Mouse (Mus musculus) megakaryocyte, embryonic 14.5 days (primary cell): Measurements from ENCODE around the gene Ankrd34b. TPM values are rescaled to one million over a fixed set of nuclear protein-coding genes. Genes with fewer than 3 reads are reported as not detected.
A peak's percentile ranks its signal among the peaks of the same experiment; 100 is the strongest.

Experiments
- H3K27me3 ChIP-seq: replicated peaks from 2 replicates; pipeline ENCODE3; 2012; ENCODE audit warnings: inconsistent platforms
- H3K36me3 ChIP-seq: replicated peaks from 2 replicates; pipeline ENCODE3; 2012; ENCODE audit warnings: low read length, inconsistent platforms, mixed read lengths
- H3K4me1 ChIP-seq: 2 replicates; pipeline ENCODE4 v1.6.1; 2012; ENCODE audit warnings: inconsistent platforms
- H3K4me3 ChIP-seq: replicated peaks from 2 replicates; pipeline ENCODE3; 2012; ENCODE audit warnings: moderate library complexity, mild to moderate bottlenecking, inconsistent platforms
- H3K9me3 ChIP-seq: 2 replicates; pipeline ENCODE4 v1.6.1; 2012; ENCODE audit warnings: inconsistent platforms
- FLI1 ChIP-seq: IDR thresholded peaks from 2 replicates; pipeline ENCODE4 v1.6.1; 2012; ENCODE audit warnings: low read length, inconsistent platforms, mixed read lengths
- GATA1 ChIP-seq: IDR thresholded peaks from 3 replicates; pipeline ENCODE4 v1.6.1; 2012; ENCODE audit warnings: mixed read lengths, low read length, inconsistent platforms, borderline replicate concordance
- polyA plus RNA-seq: library from polyadenylated mRNA; stranded (reverse); fragments of >175 nt; gene quantifications from 2 replicates; pipeline ENCODE4 v1.2.3, GENCODE M21; 2012; ENCODE audit warnings: low replicate concordance; ENCODE audit not compliant: insufficient read depth

Gene Ankrd34b
- polyA plus RNA-seq: not detected in 2 replicates

GRCm38 (mm10) chr13:92425758-92426264 lies at the start of gene Ankrd34b:
Ankrd34b (plus strand) TSS chr13:92425896.
- peak within 1 kb of the TSS; percentile 89 for H3K4me3 ChIP-seq
- no peaks in the 10 kb centered on the region for H3K36me3 ChIP-seq
- TF ChIP-seq FLI1 (no peak), GATA1 (no peak)
- H3K4me1 ChIP-seq: peaks cover 17% of the 10 kb centered on the region
- peaks cover 82% of the 10 kb centered on the region for H3K27me3 ChIP-seq
- H3K9me3 ChIP-seq: no peaks in the 10 kb centered on the region

GRCm38 (mm10) chr13:92387367-92387766 lies 38.3 kb upstream of the Ankrd34b start:
- Histone ChIP-seq H3K36me3 (peaks cover 21% of the 10 kb centered on the region), H3K4me3 (no peak overlapping the region), H3K4me1 (peaks cover 5% of the 10 kb centered on the region; the same call in 1 of the 2 replicates), H3K9me3 (no peaks in the 10 kb centered on the region), H3K27me3 (no peaks in the 10 kb centered on the region)
- TF ChIP-seq FLI1: no peak
- no peak for TF ChIP-seq GATA1

GRCm38 (mm10) chr13:92393047-92393661 lies 32.5 kb upstream of the Ankrd34b start:
- TF ChIP-seq GATA1 (no peak), FLI1 (no peak)
- Histone ChIP-seq H3K27me3 (peaks cover 2% of the 10 kb centered on the region), H3K36me3 (no peaks in the 10 kb centered on the region), H3K4me3 (no peak overlapping the region), H3K9me3 (peaks cover 9% of the 10 kb centered on the region), H3K4me1 (no peaks in the 10 kb centered on the region; the same call in 1 of the 2 replicates)

- peaks cover 8% of the 10 kb centered on the region for H3K27me3 ChIP-seq
- no peaks in the 10 kb centered on the region for H3K4me1 ChIP-seq
- H3K4me3 ChIP-seq: no peak overlapping the region
- TF ChIP-seq GATA1 (no peak), FLI1 (no peak)
- H3K36me3 ChIP-seq: no peaks in the 10 kb centered on the region
- H3K9me3 ChIP-seq: peaks cover 23% of the 10 kb centered on the region
These were observed 27.0 kb upstream of the Ankrd34b start for GRCm38 (mm10) chr13:92398491-92399384.

DNA sequence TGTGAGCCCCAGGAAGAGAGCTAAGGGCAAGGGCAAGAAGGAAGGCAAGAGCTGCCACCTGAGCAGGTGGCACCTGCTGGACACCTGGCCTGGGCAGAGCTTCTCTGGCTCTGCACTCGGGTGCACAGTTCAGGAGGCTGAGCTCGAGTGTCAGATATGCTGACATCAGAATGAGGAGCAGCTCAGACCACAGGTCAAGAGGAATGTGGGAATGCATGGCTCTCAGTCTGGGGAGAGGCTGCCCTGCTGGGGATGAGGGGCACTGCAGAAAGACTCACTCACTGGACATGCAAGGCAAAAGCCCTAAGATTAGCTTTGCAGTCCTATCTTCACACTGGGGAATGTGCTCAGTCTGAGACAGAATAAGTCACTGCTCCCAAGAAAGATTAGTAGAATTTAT lies 23.6 kb upstream of the Ankrd34b start:
- H3K36me3 ChIP-seq: no peaks in the 10 kb centered on the region
- H3K9me3 ChIP-seq: peaks cover 34% of the 10 kb centered on the region
- H3K4me1 ChIP-seq: no peaks in the 10 kb centered on the region
- no peak overlapping the region for H3K4me3 ChIP-seq
- TF ChIP-seq GATA1: no peak
- H3K27me3 ChIP-seq: peaks cover 9% of the 10 kb centered on the region

DNA sequence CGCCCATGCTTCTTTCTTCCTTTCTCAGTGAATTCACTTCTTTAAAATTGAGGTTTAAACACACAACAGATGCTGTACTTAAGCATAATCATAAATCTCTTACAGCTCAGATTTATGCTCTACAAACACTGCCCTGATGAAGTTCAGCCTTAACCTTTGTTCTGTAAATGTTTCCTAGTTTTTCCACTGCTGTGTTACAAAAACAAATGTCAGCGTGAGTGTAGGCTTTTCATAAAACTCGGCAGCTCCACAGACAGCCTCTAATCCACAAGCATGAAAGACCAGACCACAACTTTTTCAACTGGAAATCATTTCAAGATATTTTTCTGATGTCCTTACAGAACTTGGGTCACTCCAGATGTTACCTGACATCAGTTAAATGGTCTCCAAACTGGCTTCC lies 22.2 kb upstream of the Ankrd34b start:
- peaks cover 9% of the 10 kb centered on the region for H3K27me3 ChIP-seq
- no peak for TF ChIP-seq FLI1
- no peak for TF ChIP-seq GATA1
- no peaks in the 10 kb centered on the region for H3K36me3 ChIP-seq
- H3K4me3 ChIP-seq: no peak overlapping the region
- H3K4me1 ChIP-seq: peaks cover under 1% of the 10 kb centered on the region; the same call in 1 of the 2 replicates
- H3K9me3 ChIP-seq: peaks cover 27% of the 10 kb centered on the region

GRCm38 (mm10) chr13:92410486-92410885 lies 15.2 kb upstream of the Ankrd34b start:
- H3K9me3 ChIP-seq: peaks cover 19% of the 10 kb centered on the region
- H3K4me1 ChIP-seq: peaks cover 4% of the 10 kb centered on the region; the same call in 1 of the 2 replicates
- TF ChIP-seq GATA1 (no peak), FLI1 (no peak)
- no peaks in the 10 kb centered on the region for H3K36me3 ChIP-seq
- H3K4me3 ChIP-seq: no peak overlapping the region
- H3K27me3 ChIP-seq: peaks cover 10% of the 10 kb centered on the region

- TF ChIP-seq FLI1 (no peak), GATA1 (no peak)
- H3K36me3 ChIP-seq: no peaks in the 10 kb centered on the region
- no peaks in the 10 kb centered on the region for H3K9me3 ChIP-seq
- no peaks in the 10 kb centered on the region for H3K4me1 ChIP-seq
- peaks cover 39% of the 10 kb centered on the region for H3K27me3 ChIP-seq
- H3K4me3 ChIP-seq: no peak overlapping the region
These were observed 6.1 kb upstream of the Ankrd34b start for GRCm38 (mm10) chr13:92419630-92420029.

GRCm38 (mm10) chr13:92423711-92424110 lies 2.0 kb upstream of the Ankrd34b start:
- Histone ChIP-seq H3K4me1 (peaks cover 17% of the 10 kb centered on the region), H3K36me3 (no peaks in the 10 kb centered on the region), H3K27me3 (peaks cover 77% of the 10 kb centered on the region), H3K4me3 (no peak overlapping the region), H3K9me3 (no peaks in the 10 kb centered on the region)
- TF ChIP-seq GATA1 (no peak), FLI1 (no peak)
